In the genomic region with DNA sequence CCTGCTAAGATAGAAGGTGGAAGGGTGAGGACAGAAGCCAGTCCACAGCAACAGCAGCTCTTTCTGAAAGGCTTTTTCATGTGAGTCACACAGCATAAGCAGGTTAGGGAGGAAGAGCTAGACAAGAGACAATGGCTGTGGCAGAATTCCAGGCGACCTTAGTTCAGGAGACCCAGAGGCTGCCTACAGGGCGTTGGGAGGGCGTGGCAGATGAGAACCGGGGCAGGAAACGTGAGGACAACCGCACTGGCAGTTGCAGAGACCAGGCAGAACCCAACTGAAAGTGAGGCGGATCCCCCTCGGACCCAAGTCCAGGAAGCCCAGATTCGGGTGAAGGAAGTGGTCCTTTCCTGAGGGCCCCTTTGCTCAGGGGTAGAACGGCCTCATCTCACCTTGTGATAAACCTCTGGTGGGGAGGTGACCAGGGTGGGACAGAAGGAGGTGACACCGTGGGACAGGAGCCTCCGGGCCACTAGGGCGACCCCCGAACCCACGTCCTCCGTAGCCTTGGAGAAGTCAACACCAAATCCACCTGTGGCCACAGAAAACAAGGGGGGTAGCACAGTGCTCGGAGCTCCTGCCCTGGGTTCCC, we compare ENCODE assay signal across 7 mouse cellular contexts. TPM values are rescaled to one million over a fixed set of nuclear protein-coding genes. Genes with fewer than 3 reads are reported as not detected.
DNase-seq lines count a peak whose midpoint lies in the region; ATAC-seq and TF ChIP-seq lines count a peak whose summit lies in the region.

No protein-coding gene starts in this region.

- TF ChIP-seq POLR2A in embryonic fibroblast, embryonic 13.5 days (IDR thresholded peaks at IDR 0.05; ENCODE audit: low read depth, low read length) = peak; percentile 21; the same call in 1 of the 2 replicates

- peak overlapping the region; percentile 97 for H3K4me2 ChIP-seq in hindbrain, embryonic 16.5 days (ENCODE audit: low read length)
- H3K4me2 ChIP-seq in liver, embryonic 12.5 days = peak overlapping the region; percentile 99
- H3K4me2 ChIP-seq in neural tube, embryonic 13.5 days = peak overlapping the region; percentile 98

- peak overlapping the region; percentile 80 for H3K27ac ChIP-seq in embryonic fibroblast, embryonic 13.5 days (ENCODE audit: insufficient read depth, low read length)
- H3K27ac ChIP-seq in hindbrain, embryonic 16.5 days (ENCODE audit: low read depth, low read length) = peak overlapping the region; percentile 89
- H3K27ac ChIP-seq in liver, embryonic 12.5 days = peak overlapping the region; percentile 97
- peak overlapping the region; percentile 89 for H3K27ac ChIP-seq in neural tube, embryonic 13.5 days (replicated peaks)

- H3K9me3 ChIP-seq in hindbrain, embryonic 16.5 days (ENCODE audit: control insufficient read depth, low read length) = no peaks in the 10 kb centered on the region
- H3K9me3 ChIP-seq in liver, embryonic 12.5 days (replicated peaks) = no peaks in the 10 kb centered on the region
- H3K9me3 ChIP-seq in neural tube, embryonic 13.5 days = no peaks in the 10 kb centered on the region

- peaks cover 12% of the 10 kb centered on the region for H3K4me1 ChIP-seq in embryonic fibroblast, embryonic 13.5 days (ENCODE audit: control insufficient read depth, insufficient read depth, low read length)
- H3K4me1 ChIP-seq in hindbrain, embryonic 16.5 days (ENCODE audit: control insufficient read depth, insufficient read depth, low read depth, low read length) = peaks cover 24% of the 10 kb centered on the region
- H3K4me1 ChIP-seq in liver, embryonic 12.5 days = peaks cover 57% of the 10 kb centered on the region
- H3K4me1 ChIP-seq in neural tube, embryonic 13.5 days (replicated peaks) = peaks cover 41% of the 10 kb centered on the region

- no peaks in the 10 kb centered on the region for H3K27me3 ChIP-seq in hindbrain, embryonic 16.5 days (replicated peaks; ENCODE audit: control insufficient read depth, insufficient read depth, low read length)
- H3K27me3 ChIP-seq in liver, embryonic 12.5 days (replicated peaks) = no peaks in the 10 kb centered on the region
- no peaks in the 10 kb centered on the region for H3K27me3 ChIP-seq in neural tube, embryonic 13.5 days

- peaks cover 2% of the 10 kb centered on the region; the same call in 1 of the 2 replicates for H3K36me3 ChIP-seq in hindbrain, embryonic 16.5 days (ENCODE audit: control insufficient read depth, insufficient read depth, low read length)
- H3K36me3 ChIP-seq in liver, embryonic 12.5 days = peaks cover 37% of the 10 kb centered on the region
- peaks cover 40% of the 10 kb centered on the region for H3K36me3 ChIP-seq in neural tube, embryonic 13.5 days

- peak overlapping the region; percentile 88 for H3K9ac ChIP-seq in hindbrain, embryonic 16.5 days (ENCODE audit: low read depth, low read length)
- H3K9ac ChIP-seq in liver, embryonic 12.5 days = peak overlapping the region; percentile 85
- peak overlapping the region; percentile 92 for H3K9ac ChIP-seq in neural tube, embryonic 13.5 days

- DNase-seq in 3134 (ENCODE audit: extremely low read depth, insufficient read length, low spot score) = peak; percentile 53
- peak; percentile 39 for DNase-seq in CD4-positive helper T cell, adult 2 months (ENCODE audit: low read depth, low spot score)
- DNase-seq in T-cell, adult 2 months (ENCODE audit: low spot score) = no peak

- no peak for TF ChIP-seq CTCF in embryonic fibroblast, embryonic 13.5 days (IDR thresholded peaks at IDR 0.05; ENCODE audit: borderline replicate concordance, insufficient read depth, low read length)

- H3K4me3 ChIP-seq in embryonic fibroblast, embryonic 13.5 days (ENCODE audit: insufficient read depth, low read length) = peak overlapping the region; percentile 67
- H3K4me3 ChIP-seq in hindbrain, embryonic 16.5 days (ENCODE audit: low read length) = peak overlapping the region; percentile 83
- H3K4me3 ChIP-seq in liver, embryonic 12.5 days = peak overlapping the region; percentile 71
- peak overlapping the region; percentile 82 for H3K4me3 ChIP-seq in neural tube, embryonic 13.5 days

- 27% methylated on average over 17 of the region's 17 CpGs for WGBS in hindbrain, embryonic 16.5 days
- WGBS in liver, embryonic 12.5 days (ENCODE audit: insufficient replicate concordance) = 3% methylated on average over 17 of the region's 17 CpGs
- 27% methylated on average over 17 of the region's 17 CpGs for WGBS in neural tube, embryonic 13.5 days

- ATAC-seq in hindbrain, embryonic 16.5 days = peak; percentile 25
- ATAC-seq in liver, embryonic 12.5 days = no peak
- ATAC-seq in neural tube, embryonic 13.5 days (ENCODE audit: low read depth) = peak; percentile 37

RNA-seq across cellular contexts. Expression of gene Amdhd2, which starts 0.9 kb away (rescaled TPM):
- 26.6 and 31.7 TPM in 2 replicates for polyA plus RNA-seq in embryonic fibroblast, embryonic 13.5 days (2011; ENCODE audit: insufficient read length, low read depth, missing spikeins)
- 35.2 and 41.0 TPM in 2 replicates for polyA plus RNA-seq in hindbrain, embryonic 16.5 days (2015; fragmentation: Nextera tagmentation; extraction: Ambion mirVana)
- 20.9 and 22.7 TPM in 2 replicates for polyA plus RNA-seq in liver, embryonic 12.5 days (2016; fragmentation: Nextera tagmentation; extraction: Ambion mirVana)
- 30.4 and 37.4 TPM in 2 replicates for polyA plus RNA-seq in neural tube, embryonic 13.5 days (2015; fragmentation: Nextera tagmentation; extraction: Ambion mirVana)

RNA-seq across cellular contexts. Expression of gene Atp6v0c, which starts 6.8 kb away (rescaled TPM):
- polyA plus RNA-seq in embryonic fibroblast, embryonic 13.5 days (2011; ENCODE audit: insufficient read length, low read depth, missing spikeins) = 382 and 460 TPM in 2 replicates
- 1,653 and 1,817 TPM in 2 replicates for polyA plus RNA-seq in hindbrain, embryonic 16.5 days (2015; fragmentation: Nextera tagmentation; extraction: Ambion mirVana)
- polyA plus RNA-seq in liver, embryonic 12.5 days (2016; fragmentation: Nextera tagmentation; extraction: Ambion mirVana) = 371 and 388 TPM in 2 replicates
- 947 and 1,089 TPM in 2 replicates for polyA plus RNA-seq in neural tube, embryonic 13.5 days (2015; fragmentation: Nextera tagmentation; extraction: Ambion mirVana)

RNA-seq across cellular contexts. Expression of gene Pdpk1, which starts 12.0 kb away (rescaled TPM):
- 42.6 and 48.9 TPM in 2 replicates for polyA plus RNA-seq in embryonic fibroblast, embryonic 13.5 days (2011; ENCODE audit: insufficient read length, low read depth, missing spikeins)
- polyA plus RNA-seq in hindbrain, embryonic 16.5 days (2015; fragmentation: Nextera tagmentation; extraction: Ambion mirVana) = 63.5 and 65.1 TPM in 2 replicates
- 31.4 and 34.9 TPM in 2 replicates for polyA plus RNA-seq in liver, embryonic 12.5 days (2016; fragmentation: Nextera tagmentation; extraction: Ambion mirVana)
- 54.0 and 63.8 TPM in 2 replicates for polyA plus RNA-seq in neural tube, embryonic 13.5 days (2015; fragmentation: Nextera tagmentation; extraction: Ambion mirVana)

RNA-seq across cellular contexts. Expression of gene Tbc1d24, which starts 42.7 kb away (rescaled TPM):
- 10.9 and 14.0 TPM in 2 replicates for polyA plus RNA-seq in embryonic fibroblast, embryonic 13.5 days (2011; ENCODE audit: insufficient read length, low read depth, missing spikeins)
- 26.6 and 29.5 TPM in 2 replicates for polyA plus RNA-seq in hindbrain, embryonic 16.5 days (2015; fragmentation: Nextera tagmentation; extraction: Ambion mirVana)
- polyA plus RNA-seq in liver, embryonic 12.5 days (2016; fragmentation: Nextera tagmentation; extraction: Ambion mirVana) = 11.1 and 11.9 TPM in 2 replicates
- polyA plus RNA-seq in neural tube, embryonic 13.5 days (2015; fragmentation: Nextera tagmentation; extraction: Ambion mirVana) = 17.8 and 22.0 TPM in 2 replicates

RNA-seq across cellular contexts. Expression of gene Ntn3, which starts 46.7 kb away (rescaled TPM):
- polyA plus RNA-seq in embryonic fibroblast, embryonic 13.5 days (2011; ENCODE audit: insufficient read length, low read depth, missing spikeins) = 2.9 and 4.1 TPM in 2 replicates
- 4.5 and 4.6 TPM in 2 replicates for polyA plus RNA-seq in hindbrain, embryonic 16.5 days (2015; fragmentation: Nextera tagmentation; extraction: Ambion mirVana)
- polyA plus RNA-seq in liver, embryonic 12.5 days (2016; fragmentation: Nextera tagmentation; extraction: Ambion mirVana) = 2.1 and 2.7 TPM in 2 replicates
- polyA plus RNA-seq in neural tube, embryonic 13.5 days (2015; fragmentation: Nextera tagmentation; extraction: Ambion mirVana) = 5.9 TPM in 2 replicates
